Mouse (Mus musculus) kidney, postnatal 10 days (tissue): ENCODE data around the gene Kifc5b.
"Not testable (repeated sequence)": the region's sequence is repeated elsewhere in the genome, so short reads cannot be mapped to it uniquely, and the experiment has no call there.

Experiments
- DNase-seq: peaks from one replicate; pipeline ENCODE4 v3.0.0; 2021; ENCODE audit warnings: mixed read lengths

The Kifc5b gene

GRCm38 (mm10) chr17:26919516-26919915 is 2.6 kb downstream of the Kifc5b start:
- DNase-seq = not testable (repeated sequence)

- not testable (repeated sequence) for DNase-seq
Observed at GRCm38 (mm10) chr17:26922368-26922767, 5.5 kb downstream of the Kifc5b start.

GRCm38 (mm10) chr17:26925414-26925813 is 8.5 kb downstream of the Kifc5b start:
- not testable (repeated sequence) for DNase-seq

- DNase-seq = peak; percentile 76
Observed at GRCm38 (mm10) chr17:26931795-26932194, 14.9 kb downstream of the Kifc5b start.

GRCm38 (mm10) chr17:26932839-26933398 is 16.0 kb downstream of the Kifc5b start, which contains the start of gene Phf1:
Gene Phf1 (plus strand): TSS chr17:26933052.
- DNase-seq = peak; percentile 99

- no peak for DNase-seq
Observed at GRCm38 (mm10) chr17:26933419-26933818, 16.5 kb downstream of the Kifc5b start.

- no peak for DNase-seq
Observed at GRCm38 (mm10) chr17:26933885-26934827, 17.3 kb downstream of the Kifc5b start.

- DNase-seq = no peak
Observed at GRCm38 (mm10) chr17:26935027-26935426, 18.1 kb downstream of the Kifc5b start.

- DNase-seq = peak; percentile 16
Observed at GRCm38 (mm10) chr17:26936453-26936852, 19.6 kb downstream of the Kifc5b start.

GRCm38 (mm10) chr17:26936921-26937695 is 20.2 kb downstream of the Kifc5b start:
- DNase-seq = peak; percentile 26

- DNase-seq = peak; percentile 6
Observed at GRCm38 (mm10) chr17:26937883-26938695, 21.2 kb downstream of the Kifc5b start.

GRCm38 (mm10) chr17:26938731-26939130 is 21.8 kb downstream of the Kifc5b start:
- peak; percentile 59 for DNase-seq

- peak; percentile 100 for DNase-seq
Observed at GRCm38 (mm10) chr17:26939178-26939972, 22.5 kb downstream of the Kifc5b start, which contains the start of gene Cuta. Gene Cuta (minus strand): TSS chr17:26939569.

- no peak for DNase-seq
Observed at GRCm38 (mm10) chr17:26939973-26940300, 23.0 kb downstream of the Kifc5b start.

GRCm38 (mm10) chr17:26941031-26941789 is 24.3 kb downstream of the Kifc5b start, which contains the start of gene Syngap1:
Gene Syngap1 (plus strand): TSS chr17:26941253.
- DNase-seq = peak; percentile 80

GRCm38 (mm10) chr17:26941841-26942570 is 25.1 kb downstream of the Kifc5b start:
- DNase-seq = no peak

GRCm38 (mm10) chr17:26945824-26946495 is 29.1 kb downstream of the Kifc5b start:
- no peak for DNase-seq

GRCm38 (mm10) chr17:26946567-26946966 is 29.7 kb downstream of the Kifc5b start:
- peak; percentile 90 for DNase-seq
